Mouse (Mus musculus): Measurements from ENCODE around the gene Lingo3.

DNA sequence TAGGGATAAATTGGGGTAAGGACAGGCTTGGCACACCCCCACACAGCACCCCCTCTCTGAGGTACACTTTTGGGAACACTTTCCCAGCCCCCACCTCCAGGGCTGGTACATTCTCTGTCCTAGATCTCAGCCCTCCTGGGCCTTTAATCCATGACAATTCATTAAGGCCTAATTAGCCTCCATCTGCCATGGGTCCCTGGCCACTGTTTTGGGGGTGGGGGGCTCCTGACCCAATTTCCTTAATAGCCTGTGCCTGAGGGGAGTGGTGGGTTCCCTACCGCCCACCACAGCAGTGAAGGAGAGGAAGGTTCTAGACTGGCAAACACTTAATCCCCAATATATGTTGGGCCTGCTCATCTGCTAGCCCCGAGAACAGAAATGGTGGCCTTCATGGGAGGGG lies 2.2 kb downstream of the Lingo3 start:
- TF ChIP-seq POLR2A (IDR thresholded peaks at IDR 0.05; ENCODE audit: borderline replicate concordance, extremely low read depth, low read depth, low read length) (no peak), CTCF (IDR thresholded peaks at IDR 0.05; ENCODE audit: insufficient read depth, low read length) (no peak)
